Mouse (Mus musculus) testis, adult 2 months (tissue): ENCODE measurements at regions not wholly inside any gene's neighbourhood (a gene's known extent, or its start where the extent isn't known, plus 50 kb on each side); places are given as distances from the start of the nearest gene placed in this dataset.

ENCODE experiments used
- CTCF ChIP-seq: fragments of 200-500 bp; IDR thresholded peaks from 2 replicates; pipeline ENCODE4 v1.5.1; 2012; ENCODE audit warnings: low read depth, mild to moderate bottlenecking, inconsistent platforms, low read length, moderate library complexity; ENCODE audit not compliant: control insufficient read depth, insufficient read depth, insufficient replicate concordance
- POLR2A ChIP-seq: fragments of 200-500 bp; IDR thresholded peaks from 2 replicates; pipeline ENCODE4 v1.6.1; 2012; ENCODE audit warnings: low read depth, mild to moderate bottlenecking, inconsistent platforms, low read length, moderate library complexity; ENCODE audit not compliant: control insufficient read depth

DNA sequence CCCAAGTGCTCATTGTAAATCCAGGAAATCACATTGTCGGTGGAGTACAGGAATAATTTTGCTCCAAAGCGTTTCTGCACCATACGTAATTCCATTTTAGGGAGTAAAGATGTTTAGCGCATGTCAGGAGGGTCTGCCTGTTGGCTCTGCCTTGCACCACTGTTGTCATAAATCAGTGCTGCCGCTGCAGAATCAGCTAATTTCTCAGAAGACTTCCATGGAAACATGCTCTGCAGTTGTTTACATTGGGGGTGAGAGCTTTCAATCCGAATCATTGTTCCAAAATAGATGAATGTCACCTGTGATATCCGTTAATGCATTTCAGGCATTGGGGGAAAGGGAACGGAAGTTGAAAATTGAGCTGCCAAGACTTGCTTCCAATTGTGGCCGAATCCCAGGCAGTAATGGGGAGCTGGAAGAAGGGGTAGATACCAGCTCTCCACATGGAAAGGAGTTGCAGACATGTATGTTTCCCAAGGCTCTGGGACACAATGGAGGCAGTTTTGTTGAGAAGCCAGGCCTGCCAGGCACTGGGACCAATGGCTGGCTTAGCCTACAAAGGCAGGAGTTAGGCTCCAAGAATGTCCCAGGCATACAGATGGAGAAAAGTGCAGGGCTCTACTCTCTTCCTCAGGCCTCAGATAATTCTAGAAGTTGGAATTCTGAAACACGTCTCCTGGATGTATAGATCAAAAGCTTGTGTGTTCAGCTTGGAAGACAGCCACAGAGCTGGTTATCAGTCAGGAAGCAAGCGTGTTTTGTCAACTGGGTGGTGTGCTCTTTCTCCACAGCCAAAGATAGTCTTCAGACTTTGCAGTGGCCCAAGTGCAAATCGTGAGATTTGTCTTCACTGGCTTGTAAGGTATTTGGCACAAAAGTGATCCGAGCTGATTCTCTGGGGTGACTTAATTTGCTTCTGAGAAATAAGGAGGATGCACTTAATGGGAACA is 186.2 kb upstream of the Mki67 start:
- TF ChIP-seq CTCF = no peak
- TF ChIP-seq POLR2A = no peak
